ENCODE assay signal across 23 mouse cellular contexts in genomic region chr16:5527936-5528335, GRCm38 (mm10).
DNase-seq lines count a peak whose midpoint lies in the region; ATAC-seq and TF ChIP-seq lines count a peak whose summit lies in the region.
"Had no signal": no experiment of that assay in that cellular context is flagged by ENCODE, and none has a peak within 500 bp of the region (broad histone marks: within the 10 kb centered on the region; RNA-seq: fewer than 3 reads in every experiment).

No protein-coding gene starts in this region.

- no peaks in the 10 kb centered on the region for H3K27me3 ChIP-seq in lung, embryonic 15.5 days
- H3K27me3 ChIP-seq: embryonic facial prominence, embryonic 12.5 days; embryonic facial prominence, embryonic 15.5 days; forebrain, embryonic 12.5 days; forebrain, embryonic 15.5 days; hindbrain, embryonic 15.5 days had no signal

- TF ChIP-seq POLR2A in lung, adult 2 months (IDR thresholded peaks at IDR 0.05; ENCODE audit: borderline replicate concordance, extremely low read depth, low read depth, low read length): no peak

- no peak overlapping the region for H3K4me2 ChIP-seq in lung, embryonic 15.5 days
- H3K4me2 ChIP-seq: embryonic facial prominence, embryonic 12.5 days; embryonic facial prominence, embryonic 15.5 days; forebrain, embryonic 12.5 days; forebrain, embryonic 15.5 days; heart, embryonic 11.5 days; hindbrain, embryonic 12.5 days; hindbrain, embryonic 15.5 days had no signal

- DNase-seq in lung, adult 2 months: no peak
- peak; percentile 16 for DNase-seq in MN1 (ENCODE audit: low spot score)
- peak; percentile 31 for DNase-seq in brain, adult 2 months (ENCODE audit: low read depth, low spot score)
- peak; percentile 10 for DNase-seq in lung, postnatal 36 days
- DNase-seq in layer of hippocampus, adult 9-11 months: no peak
- DNase-seq: adrenal gland, adult 8-10 months; adrenal gland, postnatal 25 days; cerebellum, adult 18-20 months; cerebellum, adult 9-10 months; cerebellum, postnatal 14 days; gastrocnemius, adult 2 months; gastrocnemius, postnatal 14 days; heart, adult 11 months had no signal

- ATAC-seq in lung, embryonic 15.5 days (ENCODE audit: borderline replicate concordance, extremely low read depth, low FRiP score, low TSS enrichment): peak; percentile 74; the same call in 1 of the 2 replicates
- ATAC-seq: activated CD4-positive, CD25-positive, alpha-beta regulatory T cell, adult 4 months; CD4-positive, CD25-positive, alpha-beta regulatory T cell, adult 4 months; forebrain, embryonic 15.5 days had no signal

- WGBS in lung, embryonic 15.5 days: 26% methylated on average over 4 of the region's 4 CpGs
- 14% methylated on average over 4 of the region's 4 CpGs for WGBS in lung, adult 2 months

- no peak for TF ChIP-seq CTCF in lung, adult 2 months (IDR thresholded peaks at IDR 0.05; ENCODE audit: insufficient read depth, low read length)

- no peak overlapping the region for H3K9ac ChIP-seq in lung, embryonic 15.5 days
- H3K9ac ChIP-seq: embryonic facial prominence, embryonic 12.5 days; embryonic facial prominence, embryonic 15.5 days; forebrain, embryonic 12.5 days; forebrain, embryonic 15.5 days; hindbrain, embryonic 12.5 days; hindbrain, embryonic 15.5 days had no signal

- H3K9me3 ChIP-seq in lung, embryonic 15.5 days: no peaks in the 10 kb centered on the region
- H3K9me3 ChIP-seq: embryonic facial prominence, embryonic 12.5 days; embryonic facial prominence, embryonic 15.5 days; forebrain, embryonic 12.5 days; forebrain, embryonic 15.5 days; hindbrain, embryonic 12.5 days; hindbrain, embryonic 15.5 days had no signal

- no peaks in the 10 kb centered on the region for H3K36me3 ChIP-seq in lung, embryonic 15.5 days
- H3K36me3 ChIP-seq: embryonic facial prominence, embryonic 12.5 days; embryonic facial prominence, embryonic 15.5 days; forebrain, embryonic 12.5 days; forebrain, embryonic 15.5 days; hindbrain, embryonic 12.5 days; hindbrain, embryonic 15.5 days had no signal

- no peaks in the 10 kb centered on the region for H3K4me1 ChIP-seq in lung, embryonic 15.5 days
- H3K4me1 ChIP-seq in lung, adult 2 months (ENCODE audit: control insufficient read depth, insufficient read depth, low read length): no peaks in the 10 kb centered on the region
- H3K4me1 ChIP-seq: embryonic facial prominence, embryonic 12.5 days; embryonic facial prominence, embryonic 15.5 days; forebrain, embryonic 12.5 days; forebrain, embryonic 15.5 days; hindbrain, embryonic 12.5 days had no signal

- H3K4me3 ChIP-seq in lung, embryonic 15.5 days: no peak overlapping the region
- H3K4me3 ChIP-seq in lung, adult 2 months (replicated peaks; ENCODE audit: extremely low read depth, low read depth, low read length): no peak overlapping the region
- H3K4me3 ChIP-seq: embryonic facial prominence, embryonic 12.5 days; embryonic facial prominence, embryonic 15.5 days; forebrain, embryonic 12.5 days; forebrain, embryonic 15.5 days; gastrocnemius, adult 2 months; hindbrain, embryonic 12.5 days; hindbrain, embryonic 15.5 days had no signal

- no peak overlapping the region for H3K27ac ChIP-seq in lung, embryonic 15.5 days
- H3K27ac ChIP-seq: embryonic facial prominence, embryonic 12.5 days; embryonic facial prominence, embryonic 15.5 days; forebrain, embryonic 12.5 days; forebrain, embryonic 15.5 days; gastrocnemius, adult 2 months; hindbrain, embryonic 12.5 days; hindbrain, embryonic 15.5 days had no signal

Comparison
In these comparisons a context has a peak if more than half of its experiments do, and no peak if none do; other contexts are left out.
1. DNase-seq: peak in MN1 (single experiment), brain, adult 2 months (single experiment) and lung, postnatal 36 days (single experiment); none in lung, adult 2 months (single experiment) and layer of hippocampus, adult 9-11 months (single experiment).